Mouse (Mus musculus): ENCODE results near the gene Cops7a. TPM values are rescaled to one million over a fixed set of nuclear protein-coding genes. Genes with fewer than 3 reads are reported as not detected.

The Cops7a gene
- polyA plus RNA-seq, 1 experiment from 2014 or later: 95.4 TPM

DNA sequence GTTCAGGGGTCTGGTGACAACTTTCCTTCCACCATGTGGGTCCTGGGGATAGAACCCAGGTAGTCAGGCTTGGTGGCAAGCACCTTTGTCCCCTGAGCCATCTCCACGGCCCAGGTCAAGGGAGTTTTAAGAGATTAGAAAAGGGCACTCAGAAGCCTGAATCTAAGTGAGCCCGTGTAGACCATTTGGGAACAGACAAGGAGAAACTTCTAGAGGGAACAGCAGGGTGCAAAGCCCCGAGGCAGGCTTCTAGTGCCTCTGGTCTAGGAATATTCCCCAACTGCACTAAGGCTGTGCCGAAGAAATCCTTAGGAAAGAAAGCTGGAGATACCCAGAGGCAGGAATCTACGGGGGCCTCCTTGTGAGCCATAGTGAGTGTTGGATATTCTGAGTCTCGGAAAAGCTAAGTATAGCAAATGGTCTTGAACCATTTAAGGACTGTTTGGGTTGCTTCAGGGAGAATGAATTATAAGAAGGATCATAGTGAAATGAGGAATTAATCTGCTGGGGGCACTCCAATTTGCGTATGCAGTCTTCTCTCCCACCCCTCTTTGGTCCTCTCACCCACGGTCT lies 30.6 kb upstream of the Cops7a start:
- Histone ChIP-seq H3K4me3 (replicated peaks) (peak overlapping the region; percentile 76), H3K9ac (replicated peaks) (peak overlapping the region; percentile 93), H3K27ac (replicated peaks) (peak overlapping the region; percentile 84), H3K4me1 (peaks cover 40% of the 10 kb centered on the region), H3K27me3 (replicated peaks) (peaks cover 36% of the 10 kb centered on the region), H3K9me3 (replicated peaks) (no peaks in the 10 kb centered on the region), H3K4me2 (peak overlapping the region; percentile 90), H3K36me3 (peaks cover 13% of the 10 kb centered on the region)
- peak; percentile 9; the same call in 1 of the 2 replicates for ATAC-seq (ENCODE audit: low FRiP score)
- WGBS: 38% methylated on average over 8 of the region's 8 CpGs

DNA sequence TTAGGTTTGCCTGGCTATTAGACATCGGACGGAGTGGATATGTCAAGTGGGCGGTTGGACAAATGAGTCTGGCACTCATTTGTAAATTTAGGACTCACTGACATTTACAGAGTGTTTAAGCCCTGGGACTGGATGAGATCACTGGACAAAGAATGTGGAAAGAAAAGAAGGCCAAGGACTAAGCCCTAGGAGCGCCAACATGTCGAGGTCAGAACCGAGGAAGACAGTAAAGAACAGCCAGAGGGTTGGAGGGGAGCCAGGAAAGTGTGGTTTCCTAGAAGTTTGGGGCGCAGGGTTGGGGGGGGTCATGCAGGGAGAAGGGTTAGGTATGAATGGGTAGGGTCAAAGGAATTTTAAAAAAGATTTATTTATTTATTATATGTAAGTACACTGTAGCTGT lies 29.9 kb upstream of the Cops7a start:
- Histone ChIP-seq H3K4me3 (replicated peaks) (no peak overlapping the region), H3K4me2 (peak overlapping the region; percentile 43; the same call in 1 of the 2 replicates), H3K9ac (replicated peaks) (no peak overlapping the region), H3K27ac (replicated peaks) (no peak overlapping the region), H3K4me1 (peaks cover 40% of the 10 kb centered on the region), H3K9me3 (replicated peaks) (no peaks in the 10 kb centered on the region), H3K27me3 (replicated peaks) (peaks cover 31% of the 10 kb centered on the region), H3K36me3 (peaks cover 6% of the 10 kb centered on the region; the same call in 1 of the 2 replicates)
- 80% methylated on average over 7 of the region's 7 CpGs for WGBS
- ATAC-seq (ENCODE audit: low FRiP score): no peak

DNA sequence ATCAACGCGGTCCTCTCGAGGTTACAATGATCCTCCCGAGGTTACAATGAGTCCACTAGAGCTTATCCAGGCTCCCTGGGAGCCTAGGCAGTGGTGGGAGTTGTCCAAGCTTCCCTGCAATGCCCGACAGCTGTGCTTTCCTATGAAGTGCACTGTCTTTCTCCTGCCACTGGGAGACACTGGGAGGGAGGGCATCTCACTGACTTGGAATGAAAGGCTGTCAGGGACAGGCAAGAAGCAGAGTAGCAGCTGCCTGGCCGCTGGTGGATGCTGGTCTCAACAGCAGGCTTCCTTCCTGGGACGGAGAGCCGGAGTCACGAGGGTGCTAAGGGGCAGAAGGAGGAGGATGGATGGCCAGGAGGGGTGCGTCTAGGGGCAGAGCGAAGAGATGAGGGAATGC lies 28.5 kb upstream of the Cops7a start:
- Histone ChIP-seq H3K4me2 (peak overlapping the region; percentile 43), H3K27ac (replicated peaks) (peak overlapping the region; percentile 37), H3K9ac (replicated peaks) (peak overlapping the region; percentile 38), H3K9me3 (replicated peaks) (no peaks in the 10 kb centered on the region), H3K36me3 (no peaks in the 10 kb centered on the region), H3K27me3 (replicated peaks) (peaks cover 19% of the 10 kb centered on the region), H3K4me3 (replicated peaks) (peak overlapping the region; percentile 23), H3K4me1 (peaks cover 31% of the 10 kb centered on the region)
- no peak for ATAC-seq (ENCODE audit: low FRiP score)
- 16% methylated on average over 10 of the region's 11 CpGs for WGBS

- Histone ChIP-seq H3K27me3 (replicated peaks) (peaks cover 14% of the 10 kb centered on the region), H3K4me3 (replicated peaks) (no peak overlapping the region), H3K4me1 (peaks cover 26% of the 10 kb centered on the region), H3K36me3 (no peaks in the 10 kb centered on the region), H3K27ac (replicated peaks) (peak overlapping the region; percentile 37), H3K4me2 (no peak overlapping the region), H3K9me3 (replicated peaks) (no peaks in the 10 kb centered on the region), H3K9ac (replicated peaks) (no peak overlapping the region)
- 85% methylated on average over 9 of the region's 9 CpGs for WGBS
- no peak for ATAC-seq (ENCODE audit: low FRiP score)
These were observed 28.0 kb upstream of the Cops7a start for GRCm38 (mm10) chr6:124993365-124993764.

GRCm38 (mm10) chr6:124992241-124992640 lies 26.9 kb upstream of the Cops7a start:
- ATAC-seq (ENCODE audit: low FRiP score): no peak
- H3K27ac ChIP-seq (replicated peaks): no peak overlapping the region
- no peaks in the 10 kb centered on the region for H3K36me3 ChIP-seq
- H3K4me2 ChIP-seq: no peak overlapping the region
- no peaks in the 10 kb centered on the region for H3K9me3 ChIP-seq (replicated peaks)
- no peak overlapping the region for H3K4me3 ChIP-seq (replicated peaks)
- no peak overlapping the region for H3K9ac ChIP-seq (replicated peaks)
- peaks cover 18% of the 10 kb centered on the region for H3K4me1 ChIP-seq
- H3K27me3 ChIP-seq (replicated peaks): peaks cover 16% of the 10 kb centered on the region
- 58% methylated on average over 4 of the region's 4 CpGs for WGBS

- Histone ChIP-seq H3K27me3 (replicated peaks) (no peaks in the 10 kb centered on the region), H3K4me1 (peaks cover 22% of the 10 kb centered on the region), H3K4me2 (no peak overlapping the region), H3K9me3 (replicated peaks) (no peaks in the 10 kb centered on the region), H3K9ac (replicated peaks) (no peak overlapping the region), H3K36me3 (no peaks in the 10 kb centered on the region), H3K27ac (replicated peaks) (no peak overlapping the region), H3K4me3 (replicated peaks) (no peak overlapping the region)
- 74% methylated on average over 4 of the region's 4 CpGs for WGBS
- ATAC-seq (ENCODE audit: low FRiP score): no peak
These were observed 2.4 kb upstream of the Cops7a start for GRCm38 (mm10) chr6:124967766-124968165.

DNA sequence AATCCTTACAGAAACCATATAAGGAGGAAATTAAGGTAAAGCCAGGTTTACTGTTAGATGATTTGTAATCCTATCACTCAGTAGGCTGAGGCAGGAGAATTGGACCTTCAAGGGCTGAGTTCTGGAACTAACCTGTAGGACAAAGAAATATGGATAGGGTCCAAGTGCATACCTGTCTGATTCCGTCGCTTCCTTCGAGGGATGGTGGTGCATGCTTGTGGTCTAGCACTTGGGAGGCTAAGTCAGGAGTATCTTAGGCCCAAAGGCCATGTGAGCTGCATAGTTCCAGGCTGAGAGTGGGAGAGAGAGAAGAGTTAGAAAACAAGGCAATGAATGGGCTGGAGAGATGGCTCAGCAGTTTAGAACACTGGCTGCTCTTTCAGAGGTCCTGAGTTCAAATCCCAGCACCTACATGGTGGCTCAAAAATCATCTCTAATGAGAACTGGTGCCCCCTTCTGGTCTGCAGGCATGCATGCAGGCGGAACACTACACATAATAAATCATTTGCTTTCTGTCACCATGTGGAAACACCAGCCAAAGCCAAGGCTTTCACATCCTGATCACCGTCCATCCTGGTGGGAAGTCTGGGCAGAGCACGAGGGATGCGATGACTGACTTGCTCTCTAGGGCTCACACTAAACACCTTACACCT lies 1.3 kb upstream of the Cops7a start:
- peaks cover 6% of the 10 kb centered on the region for H3K36me3 ChIP-seq

GRCm38 (mm10) chr6:124965747-124966146 lies 409 bp upstream of the Cops7a start:
- no peak for ATAC-seq (ENCODE audit: low FRiP score)
- peak overlapping the region; percentile 98 for H3K4me2 ChIP-seq
- H3K4me3 ChIP-seq (replicated peaks): peak overlapping the region; percentile 80
- no peaks in the 10 kb centered on the region for H3K9me3 ChIP-seq (replicated peaks)
- peak overlapping the region; percentile 95 for H3K9ac ChIP-seq (replicated peaks)
- H3K27ac ChIP-seq (replicated peaks): peak overlapping the region; percentile 92
- WGBS: 12% methylated on average over 15 of the region's 15 CpGs
- peaks cover 22% of the 10 kb centered on the region for H3K4me1 ChIP-seq
- peaks cover 14% of the 10 kb centered on the region for H3K36me3 ChIP-seq
- no peaks in the 10 kb centered on the region for H3K27me3 ChIP-seq (replicated peaks)

More for the DNA sequence above, 1.3 kb upstream of the Cops7a start:
- Histone ChIP-seq H3K27me3 (replicated peaks) (no peaks in the 10 kb centered on the region), H3K9ac (replicated peaks) (peak overlapping the region; percentile 95; the same call in 1 of the 2 replicates), H3K4me2 (peak overlapping the region; percentile 98), H3K9me3 (replicated peaks) (no peaks in the 10 kb centered on the region), H3K4me3 (replicated peaks) (peak overlapping the region; percentile 80), H3K27ac (replicated peaks) (no peak overlapping the region), H3K4me1 (peaks cover 22% of the 10 kb centered on the region)
- no peak for ATAC-seq (ENCODE audit: low FRiP score)
- WGBS: 96% methylated on average over 7 of the region's 7 CpGs

- H3K4me1 ChIP-seq: peaks cover 22% of the 10 kb centered on the region
- H3K9ac ChIP-seq (replicated peaks): peak overlapping the region; percentile 95
- 38% methylated on average over 16 of the region's 16 CpGs for WGBS
- peak overlapping the region; percentile 80 for H3K4me3 ChIP-seq (replicated peaks)
- H3K27ac ChIP-seq (replicated peaks): peak overlapping the region; percentile 92
- no peaks in the 10 kb centered on the region for H3K9me3 ChIP-seq (replicated peaks)
- H3K27me3 ChIP-seq (replicated peaks): no peaks in the 10 kb centered on the region
- peak; percentile 26 for ATAC-seq (ENCODE audit: low FRiP score)
- H3K36me3 ChIP-seq: peaks cover 23% of the 10 kb centered on the region
- peak overlapping the region; percentile 98 for H3K4me2 ChIP-seq
These were observed 700 bp downstream of the Cops7a start for GRCm38 (mm10) chr6:124964638-124965037.

DNA sequence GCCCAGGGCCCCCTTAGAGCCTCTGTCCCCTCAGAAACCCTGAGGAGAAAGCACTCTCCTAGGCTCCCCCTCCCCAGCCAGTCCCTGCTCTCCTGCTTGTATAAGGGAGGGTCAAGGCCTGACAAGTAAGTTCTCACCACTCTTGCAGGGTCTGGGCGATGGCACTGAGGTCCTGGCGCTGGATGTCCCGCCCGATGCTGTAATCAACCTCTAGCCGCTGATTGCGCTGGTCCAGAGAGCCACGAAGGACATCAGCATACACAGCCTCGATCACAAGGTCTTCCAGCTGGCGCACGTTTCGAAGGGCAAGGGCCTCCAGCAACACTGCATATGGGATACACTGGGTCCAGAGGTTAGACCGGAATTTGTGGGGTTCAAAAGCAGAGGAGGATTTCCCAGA lies 4.3 kb downstream of the Cops7a start:
- no peaks in the 10 kb centered on the region for H3K9me3 ChIP-seq (replicated peaks)
- no peak overlapping the region for H3K4me2 ChIP-seq
- ATAC-seq (ENCODE audit: low FRiP score): no peak
- H3K9ac ChIP-seq (replicated peaks): no peak overlapping the region
- no peak overlapping the region for H3K4me3 ChIP-seq (replicated peaks)
- 92% methylated on average over 12 of the region's 12 CpGs for WGBS
- no peak overlapping the region for H3K27ac ChIP-seq (replicated peaks)
- H3K36me3 ChIP-seq: peaks cover 50% of the 10 kb centered on the region
- H3K27me3 ChIP-seq (replicated peaks): no peaks in the 10 kb centered on the region
- H3K4me1 ChIP-seq: peaks cover 12% of the 10 kb centered on the region

- H3K36me3 ChIP-seq: peaks cover 56% of the 10 kb centered on the region
These were observed 5.4 kb downstream of the Cops7a start for GRCm38 (mm10) chr6:124959960-124960359.

GRCm38 (mm10) chr6:124958127-124958526 lies 7.2 kb downstream of the Cops7a start:
- Histone ChIP-seq H3K36me3 (peaks cover 56% of the 10 kb centered on the region), H3K4me3 (replicated peaks) (no peak overlapping the region), H3K4me2 (no peak overlapping the region), H3K9me3 (replicated peaks) (no peaks in the 10 kb centered on the region), H3K9ac (replicated peaks) (no peak overlapping the region), H3K4me1 (no peaks in the 10 kb centered on the region), H3K27ac (replicated peaks) (no peak overlapping the region), H3K27me3 (replicated peaks) (no peaks in the 10 kb centered on the region)
- no peak for ATAC-seq (ENCODE audit: low FRiP score)
- 93% methylated on average over 3 of the region's 3 CpGs for WGBS

More at GRCm38 (mm10) chr6:124959960-124960359, 5.4 kb downstream of the Cops7a start:
- H3K4me3 ChIP-seq (replicated peaks): no peak overlapping the region
- no peaks in the 10 kb centered on the region for H3K27me3 ChIP-seq (replicated peaks)
- peaks cover 9% of the 10 kb centered on the region for H3K4me1 ChIP-seq
- H3K27ac ChIP-seq (replicated peaks): no peak overlapping the region
- WGBS: 86% methylated on average over 13 of the region's 13 CpGs
- H3K4me2 ChIP-seq: no peak overlapping the region
- no peak overlapping the region for H3K9ac ChIP-seq (replicated peaks)
- ATAC-seq (ENCODE audit: low FRiP score): no peak
- no peaks in the 10 kb centered on the region for H3K9me3 ChIP-seq (replicated peaks)
